Mouse (Mus musculus) limb, embryonic 14.5 days (tissue): ENCODE measurements around the gene Fam183b. TPM values are rescaled to one million over a fixed set of nuclear protein-coding genes. Genes with fewer than 3 reads are reported as not detected.

ENCODE experiments used
- ATAC-seq: fragments of 200-750 bp; cut with Nextera tagmentation; 2 replicates; pipeline ENCODE4 v1.8.0; 2017; ENCODE audit warnings: low read depth, moderate number of reproducible peaks, moderate TSS enrichment; ENCODE audit not compliant: low FRiP score
- DNase-seq: peaks from one replicate; pipeline ENCODE4 v3.0.0-alpha.2; 2015; ENCODE audit warnings: low spot score
- H3K27ac ChIP-seq: fragments of 300-500 bp; sonication (generic); replicated peaks from 2 replicates; pipeline ENCODE4 v1.5.1; 2014; ENCODE audit warnings: low read depth, mild to moderate bottlenecking, low read length, moderate library complexity, mixed read lengths
- H3K27me3 ChIP-seq: fragments of 300-500 bp; sonication (generic); 2 replicates; pipeline ENCODE4 v1.6.1; 2014; ENCODE audit warnings: low read length, mixed read lengths; ENCODE audit not compliant: control insufficient read depth, insufficient read depth
- H3K36me3 ChIP-seq: fragments of 300-500 bp; sonication (generic); 2 replicates; pipeline ENCODE4 v1.6.1; 2014; ENCODE audit warnings: mild to moderate bottlenecking, low read length, moderate library complexity, mixed read lengths; ENCODE audit not compliant: control insufficient read depth, insufficient read depth
- H3K4me1 ChIP-seq: fragments of 300-500 bp; sonication (generic); 2 replicates; pipeline ENCODE4 v1.6.1; 2014; ENCODE audit warnings: antibody characterized with exemption, low read length, mixed read lengths; ENCODE audit not compliant: control insufficient read depth, insufficient read depth
- H3K4me2 ChIP-seq: fragments of 300-500 bp; sonication (generic); replicated peaks from 2 replicates; pipeline ENCODE4 v1.6.1; 2014; ENCODE audit warnings: low read depth, mild to moderate bottlenecking, low read length, moderate library complexity; ENCODE audit not compliant: severe bottlenecking
- H3K4me3 ChIP-seq: fragments of 300-500 bp; sonication (generic); replicated peaks from 2 replicates; pipeline ENCODE4 v1.5.1; 2014; ENCODE audit warnings: low read length
- H3K9ac ChIP-seq: fragments of 300-500 bp; sonication (generic); 2 replicates; pipeline ENCODE4 v1.6.1; 2014; ENCODE audit warnings: mild to moderate bottlenecking, low read depth, low read length, moderate library complexity; ENCODE audit not compliant: severe bottlenecking
- H3K9me3 ChIP-seq: fragments of 300-500 bp; sonication (generic); 2 replicates; pipeline ENCODE4 v1.6.1; 2016; ENCODE audit warnings: low read length; ENCODE audit not compliant: control insufficient read depth
- POLR2A ChIP-seq: fragments of 200-500 bp; IDR thresholded peaks from 2 replicates; pipeline ENCODE4 v1.8.0; 2012; ENCODE audit warnings: inconsistent platforms, mild to moderate bottlenecking, moderate library complexity, borderline replicate concordance; ENCODE audit not compliant: insufficient read depth, insufficient read length; ENCODE audit errors: extremely low read depth
- WGBS: fragments of 180-500 bp; shearing (Covaris S2); extraction: QIAGEN DNeasy Blood & Tissue Kit; methylation state at CpG from one replicate; pipeline ENCODE4 v1.1.7; 2014; 5-methylcytosine and 5-hydroxymethylcytosine counted together
- polyA plus RNA-seq, 2 experiments: library from polyadenylated mRNA; depleted of rRNA in 1 of 2; stranded (reverse) in 1 of 2; unstranded in 1 of 2; fragments of >200 nt; fragmentation: Nextera tagmentation in 1 of 2; extraction: Ambion mirVana in 1 of 2; gene quantifications; 2 replicates each; pipeline versions ENCODE4 v1.2.1 to v1.2.3; 2012 to 2014

The Fam183b gene
- polyA plus RNA-seq, 2 experiments = not detected

DNA sequence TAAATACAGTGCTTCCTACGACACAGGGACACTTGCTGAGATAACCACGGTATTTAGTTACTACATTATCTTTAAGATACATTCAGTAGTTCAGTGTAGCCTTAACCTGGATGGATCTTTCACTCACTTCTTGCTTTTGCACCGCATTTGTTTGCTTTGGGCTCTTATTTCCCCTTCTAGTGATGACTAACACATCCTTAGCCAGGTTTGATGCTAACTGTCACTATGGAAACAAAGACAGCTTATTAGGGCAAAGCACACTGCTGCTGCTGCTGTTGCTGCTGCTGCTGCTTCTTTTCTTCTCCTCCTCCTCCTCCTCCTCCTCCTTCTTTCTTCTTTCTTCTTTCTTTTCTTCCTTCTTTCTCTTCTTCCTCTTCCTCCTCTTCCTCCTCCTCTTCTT lies 12.2 kb downstream of the Fam183b start:
- no peaks in the 10 kb centered on the region for H3K4me1 ChIP-seq
- H3K36me3 ChIP-seq = no peaks in the 10 kb centered on the region
- H3K4me3 ChIP-seq = no peak overlapping the region
- no peak for ATAC-seq
- H3K27ac ChIP-seq = no peak overlapping the region
- WGBS = 30% methylated on average over 3 of the region's 3 CpGs
- H3K9me3 ChIP-seq = no peaks in the 10 kb centered on the region
- no peak for TF ChIP-seq POLR2A
- no peaks in the 10 kb centered on the region for H3K27me3 ChIP-seq
- DNase-seq = no peak
- H3K9ac ChIP-seq = no peak overlapping the region
- no peak overlapping the region for H3K4me2 ChIP-seq

DNA sequence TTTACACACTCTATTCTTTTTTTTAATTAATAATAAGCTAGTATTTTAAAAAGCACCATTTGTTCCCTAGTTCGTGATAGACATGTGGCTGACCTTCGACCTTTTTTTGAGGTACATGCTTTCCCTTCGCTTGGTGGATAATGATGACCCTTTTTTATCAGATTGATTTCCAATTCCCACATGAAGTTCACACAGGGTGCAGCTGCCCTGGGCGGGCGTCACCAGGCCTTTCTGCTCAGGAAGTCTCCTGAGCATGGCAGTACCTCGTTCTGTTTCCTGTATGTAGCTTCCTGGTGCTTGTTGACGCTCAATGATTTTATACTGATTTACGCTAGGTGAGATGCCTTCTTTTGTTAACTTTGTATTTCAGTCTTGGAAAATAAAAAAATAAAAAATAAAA lies 13.4 kb downstream of the Fam183b start:
- no peaks in the 10 kb centered on the region for H3K36me3 ChIP-seq
- H3K4me1 ChIP-seq = no peaks in the 10 kb centered on the region
- no peak overlapping the region for H3K4me3 ChIP-seq
- no peak for DNase-seq
- TF ChIP-seq POLR2A = no peak
- WGBS = 82% methylated on average over 8 of the region's 8 CpGs
- H3K4me2 ChIP-seq = no peak overlapping the region
- no peaks in the 10 kb centered on the region for H3K27me3 ChIP-seq
- no peak overlapping the region for H3K9ac ChIP-seq
- ATAC-seq = no peak
- H3K9me3 ChIP-seq = no peaks in the 10 kb centered on the region
- no peak overlapping the region for H3K27ac ChIP-seq

DNA sequence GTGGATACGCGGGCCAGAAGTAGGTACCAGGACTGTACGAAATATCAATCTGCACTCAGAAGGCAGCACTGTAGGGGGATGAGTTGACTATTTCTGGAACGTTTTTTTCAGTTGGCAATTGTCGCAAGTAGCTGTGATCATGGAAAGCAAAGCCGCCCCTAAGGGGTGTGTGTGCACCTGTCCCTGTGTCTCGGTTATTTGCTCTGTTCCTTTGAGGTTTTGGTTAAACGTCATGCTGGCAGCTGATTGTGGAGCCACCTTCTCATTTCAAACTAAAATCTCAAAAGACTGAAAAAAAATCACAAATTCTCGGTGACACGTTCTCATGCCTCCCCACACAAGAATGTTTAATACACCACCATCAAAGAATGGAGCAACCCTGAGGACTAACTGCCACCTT lies 14.1 kb downstream of the Fam183b start:
- Histone ChIP-seq H3K27me3 (no peaks in the 10 kb centered on the region), H3K4me1 (no peaks in the 10 kb centered on the region), H3K36me3 (no peaks in the 10 kb centered on the region), H3K9me3 (no peaks in the 10 kb centered on the region), H3K4me3 (no peak overlapping the region), H3K9ac (no peak overlapping the region), H3K4me2 (no peak overlapping the region), H3K27ac (no peak overlapping the region)
- ATAC-seq (no peak), DNase-seq (no peak)
- TF ChIP-seq POLR2A = no peak
- WGBS = 86% methylated on average over 10 of the region's 10 CpGs

DNA sequence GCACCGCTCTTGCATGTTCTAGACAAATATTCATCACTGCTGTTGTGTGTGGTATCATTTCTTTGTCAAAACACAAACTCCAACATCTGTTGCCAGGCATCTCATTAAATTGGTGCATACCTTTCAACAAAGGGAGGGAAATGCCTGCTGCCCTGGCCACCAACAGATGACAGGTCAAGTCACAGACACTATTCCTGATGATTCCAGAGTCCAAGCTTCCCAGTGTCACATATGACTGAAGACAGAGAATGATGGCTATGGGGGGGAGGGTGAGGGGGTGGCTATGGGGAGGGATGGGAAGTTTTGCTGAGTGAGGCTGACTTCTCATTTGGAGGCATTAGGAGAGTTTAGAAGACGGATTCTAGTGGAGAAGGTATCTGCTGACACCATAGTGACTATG lies 17.6 kb downstream of the Fam183b start:
- Histone ChIP-seq H3K4me1 (no peaks in the 10 kb centered on the region), H3K9me3 (no peaks in the 10 kb centered on the region), H3K27me3 (no peaks in the 10 kb centered on the region), H3K36me3 (no peaks in the 10 kb centered on the region), H3K4me3 (no peak overlapping the region), H3K4me2 (no peak overlapping the region), H3K27ac (no peak overlapping the region), H3K9ac (no peak overlapping the region)
- DNase-seq (no peak), ATAC-seq (no peak)
- WGBS = 79% methylated on average over 2 of the region's 2 CpGs
- TF ChIP-seq POLR2A = no peak

DNA sequence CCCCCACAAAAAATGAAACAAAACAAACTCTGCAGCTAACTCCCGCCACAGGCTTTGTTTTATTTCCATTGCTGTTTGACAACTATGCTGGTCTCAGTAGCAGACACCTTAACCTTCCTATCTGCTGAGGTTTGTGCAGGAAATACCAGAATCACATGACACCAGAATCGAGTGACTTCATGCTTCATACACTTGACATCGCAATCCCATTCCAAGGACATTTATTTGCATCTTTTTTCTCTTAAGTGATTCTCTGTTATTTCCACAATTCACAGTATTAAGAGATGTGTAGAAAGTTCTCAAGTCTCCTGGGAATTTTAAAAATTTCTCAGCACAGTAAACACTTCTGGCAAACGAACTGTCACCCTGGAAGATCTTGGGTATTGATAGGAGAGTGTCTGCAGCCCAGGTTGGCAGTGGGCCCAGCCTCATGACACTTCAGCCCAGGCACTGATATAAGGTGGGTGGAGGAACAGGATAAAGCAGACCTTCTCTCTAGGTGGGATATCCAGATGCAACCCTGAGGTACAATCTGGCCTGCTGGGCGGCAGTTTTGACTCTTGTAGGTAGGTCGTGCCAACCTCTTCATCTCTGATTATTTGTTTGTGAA lies 19.2 kb downstream of the Fam183b start, which contains the start of gene Olfr314:
Olfr314 (plus strand) TSS at position 473 of the 610 bp plus-strand sequence.
- no peak for ATAC-seq
- Histone ChIP-seq H3K4me1 (no peaks in the 10 kb centered on the region), H3K27ac (no peak within 1 kb of the TSS), H3K27me3 (no peaks in the 10 kb centered on the region), H3K4me2 (no peak within 1 kb of the TSS), H3K9ac (no peak within 1 kb of the TSS), H3K36me3 (no peaks in the 10 kb centered on the region), H3K9me3 (no peaks in the 10 kb centered on the region), H3K4me3 (no peak within 1 kb of the TSS)
- TF ChIP-seq POLR2A = no peak
- 73% methylated on average over 6 of the region's 6 CpGs for WGBS
- DNase-seq = no peak

DNA sequence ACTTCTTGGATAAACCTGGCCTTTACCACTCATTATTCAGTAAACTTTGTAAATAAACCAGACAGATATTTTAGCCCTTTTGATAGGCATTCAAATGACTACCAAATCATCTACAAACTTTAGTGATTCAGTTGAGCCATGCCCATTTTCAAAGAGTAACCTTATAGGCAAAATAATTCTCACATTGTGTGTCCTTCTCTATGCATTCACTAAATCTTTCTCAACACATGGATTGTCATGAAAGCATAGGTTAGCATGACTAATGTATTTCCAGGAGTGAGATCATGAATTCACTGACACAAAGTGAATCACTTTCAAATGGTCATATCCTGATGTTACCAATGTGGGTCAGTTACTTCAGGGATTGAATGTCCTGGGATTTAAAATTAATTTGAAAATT lies 28.9 kb downstream of the Fam183b start, which contains the start of gene Olfr315:
Olfr315 (plus strand) TSS at position 301 of the 400 bp plus-strand sequence.
- H3K27me3 ChIP-seq = no peaks in the 10 kb centered on the region
- H3K9ac ChIP-seq = no peak within 1 kb of the TSS
- ATAC-seq (no peak), DNase-seq (no peak)
- H3K4me1 ChIP-seq = no peaks in the 10 kb centered on the region
- no peak for TF ChIP-seq POLR2A
- H3K9me3 ChIP-seq = no peaks in the 10 kb centered on the region
- no peak within 1 kb of the TSS for H3K4me3 ChIP-seq
- no peak within 1 kb of the TSS for H3K4me2 ChIP-seq
- H3K27ac ChIP-seq = no peak within 1 kb of the TSS
- no peaks in the 10 kb centered on the region for H3K36me3 ChIP-seq
